Mouse (Mus musculus): ENCODE data around the gene Trim32.

GRCm38 (mm10) chr4:65620125-65620524 lies 15.3 kb downstream of the Trim32 start:
- TF ChIP-seq CTCF (IDR thresholded peaks at IDR 0.05; ENCODE audit: control insufficient read depth, insufficient read depth, insufficient read length) (no peak), MAX (IDR thresholded peaks at IDR 0.05) (no peak)

Data from C2C12 (cell line).